Mouse (Mus musculus): Measurements from ENCODE around the gene Epha10.

- no peak for TF ChIP-seq CTCF (IDR thresholded peaks at IDR 0.05; ENCODE audit: low read depth, low read length)
- no peak for TF ChIP-seq POLR2A (IDR thresholded peaks at IDR 0.05; ENCODE audit: extremely low read depth, insufficient read depth, low read length)
These were observed at the start of gene Epha10 for GRCm38 (mm10) chr4:124880599-124880998.
